Mouse (Mus musculus): ENCODE measurements around the gene Zbtb8os. TPM values are rescaled to one million over a fixed set of nuclear protein-coding genes. Genes with fewer than 3 reads are reported as not detected.

The Zbtb8os gene
- polyA plus RNA-seq (2014; fragmentation: Nextera tagmentation; extraction: Ambion mirVana): 54.4 and 56.5 TPM in 2 replicates

DNA sequence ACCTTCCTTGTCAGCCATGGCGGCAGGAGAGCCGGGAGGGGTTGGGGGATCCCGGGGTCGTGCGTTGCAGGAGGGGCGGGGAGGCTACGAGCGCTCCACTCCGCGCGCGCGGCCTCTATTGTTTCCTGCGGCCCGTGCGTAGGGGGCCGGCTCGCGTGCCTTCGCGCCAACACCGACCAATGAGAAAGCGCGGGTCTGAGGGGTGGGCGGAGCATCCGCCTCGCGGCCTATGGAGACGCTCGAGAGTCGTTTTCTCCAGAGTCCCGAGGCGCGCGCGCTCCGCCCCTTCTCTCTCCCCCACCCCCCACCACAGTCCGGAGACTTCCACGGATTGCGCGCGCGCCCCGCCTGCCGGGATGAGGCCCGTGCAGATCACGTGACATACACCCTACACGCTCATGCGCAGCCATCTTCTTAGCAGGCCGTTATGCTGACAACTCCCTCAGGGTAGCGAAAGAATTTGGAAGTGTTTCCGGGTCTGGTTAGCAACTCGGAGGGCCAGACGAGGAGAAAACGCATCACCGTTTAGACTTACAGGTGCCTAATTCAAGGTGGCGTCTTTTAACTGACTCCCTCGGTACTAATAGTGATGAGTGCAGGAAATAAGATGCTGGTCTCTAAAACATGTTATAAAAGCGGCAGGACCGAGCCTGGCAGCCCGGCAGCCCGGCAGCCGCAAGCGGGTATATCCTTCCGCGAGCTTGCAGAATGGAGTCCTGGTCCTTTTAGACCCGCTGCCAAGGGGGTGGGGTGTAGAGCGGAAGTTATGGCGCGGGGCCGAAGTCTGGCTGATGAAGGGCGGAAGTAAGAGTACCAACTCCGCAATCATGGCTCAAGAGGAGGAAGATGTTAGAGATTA lies at the start of gene Zbtb8os, which contains the start of gene Rbbp4:
Zbtb8os (plus strand) TSS at position 480 of the 859 bp plus-strand sequence.
Rbbp4 (minus strand) TSS at position 155 of the 859 bp plus-strand sequence.
- Histone ChIP-seq H3K4me3 (ENCODE audit: low read depth, low read length) (peak within 1 kb of the TSS; percentile 77), H3K4me2 (peak within 1 kb of the TSS; percentile 74), H3K4me1 (ENCODE audit: control insufficient read depth, insufficient read depth, low read length) (peaks cover 10% of the 10 kb centered on the region), H3K9ac (ENCODE audit: low read depth, low read length) (peak within 1 kb of the TSS; percentile 89), H3K9me3 (replicated peaks; ENCODE audit: control insufficient read depth, low read length) (no peaks in the 10 kb centered on the region), H3K27ac (ENCODE audit: low read depth, low read length) (peak within 1 kb of the TSS; percentile 99), H3K36me3 (ENCODE audit: control insufficient read depth, insufficient read depth, low read length) (peaks cover 16% of the 10 kb centered on the region), H3K27me3 (ENCODE audit: control insufficient read depth, insufficient read depth, low read length) (no peaks in the 10 kb centered on the region)
- 1% methylated on average over 69 of the region's 73 CpGs for WGBS (ENCODE audit: insufficient replicate concordance)
- ATAC-seq (replicated peaks; ENCODE audit: insufficient number of reproducible peaks, low FRiP score, low TSS enrichment): peak; percentile 97

DNA sequence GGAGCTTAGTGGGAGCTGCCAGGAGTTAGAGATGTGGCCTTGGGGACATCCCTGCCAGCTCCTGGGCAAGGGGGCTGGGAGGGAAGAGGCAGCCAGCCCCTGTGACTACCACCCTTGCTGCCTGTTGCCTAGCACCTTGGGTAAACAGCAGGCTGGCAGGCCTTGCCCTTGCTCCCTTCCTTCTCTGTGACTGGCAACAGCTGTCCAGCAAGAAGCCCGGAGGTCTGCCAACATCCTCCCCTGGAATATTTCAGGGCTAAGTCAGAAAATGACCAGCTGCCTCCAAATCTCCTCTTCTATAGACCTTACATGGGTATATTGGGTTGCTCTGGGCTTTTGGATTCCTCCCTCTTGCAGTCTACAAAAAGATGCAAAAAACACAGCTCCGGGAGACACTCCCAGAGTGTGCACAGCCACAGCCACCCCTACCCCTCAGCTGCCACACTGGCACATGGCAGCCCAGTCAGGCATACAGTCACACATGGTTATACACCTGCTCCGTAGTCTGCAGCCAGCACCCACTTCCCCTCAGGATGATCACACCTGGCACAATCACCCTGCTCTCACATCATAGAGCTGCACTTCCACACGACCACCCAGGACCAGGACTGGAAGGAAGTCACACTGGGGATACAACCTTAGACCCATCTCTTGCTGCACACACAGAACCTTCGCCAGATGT lies 49.4 kb upstream of the Zbtb8os start:
- H3K27me3 ChIP-seq (ENCODE audit: control insufficient read depth, insufficient read depth, low read length): peaks cover 14% of the 10 kb centered on the region
- no peak for ATAC-seq (replicated peaks; ENCODE audit: insufficient number of reproducible peaks, low FRiP score, low TSS enrichment)
- H3K9ac ChIP-seq (ENCODE audit: low read depth, low read length): no peak overlapping the region
- no peaks in the 10 kb centered on the region for H3K36me3 ChIP-seq (ENCODE audit: control insufficient read depth, insufficient read depth, low read length)
- no peaks in the 10 kb centered on the region for H3K9me3 ChIP-seq (replicated peaks; ENCODE audit: control insufficient read depth, low read length)
- H3K4me1 ChIP-seq (ENCODE audit: control insufficient read depth, insufficient read depth, low read length): peaks cover 9% of the 10 kb centered on the region
- WGBS (ENCODE audit: insufficient replicate concordance): 58% methylated on average over 5 of the region's 5 CpGs
- H3K4me3 ChIP-seq (ENCODE audit: low read depth, low read length): no peak overlapping the region
- H3K27ac ChIP-seq (ENCODE audit: low read depth, low read length): no peak overlapping the region
- H3K4me2 ChIP-seq: peak overlapping the region; percentile 96; the same call in 1 of the 2 replicates

DNA sequence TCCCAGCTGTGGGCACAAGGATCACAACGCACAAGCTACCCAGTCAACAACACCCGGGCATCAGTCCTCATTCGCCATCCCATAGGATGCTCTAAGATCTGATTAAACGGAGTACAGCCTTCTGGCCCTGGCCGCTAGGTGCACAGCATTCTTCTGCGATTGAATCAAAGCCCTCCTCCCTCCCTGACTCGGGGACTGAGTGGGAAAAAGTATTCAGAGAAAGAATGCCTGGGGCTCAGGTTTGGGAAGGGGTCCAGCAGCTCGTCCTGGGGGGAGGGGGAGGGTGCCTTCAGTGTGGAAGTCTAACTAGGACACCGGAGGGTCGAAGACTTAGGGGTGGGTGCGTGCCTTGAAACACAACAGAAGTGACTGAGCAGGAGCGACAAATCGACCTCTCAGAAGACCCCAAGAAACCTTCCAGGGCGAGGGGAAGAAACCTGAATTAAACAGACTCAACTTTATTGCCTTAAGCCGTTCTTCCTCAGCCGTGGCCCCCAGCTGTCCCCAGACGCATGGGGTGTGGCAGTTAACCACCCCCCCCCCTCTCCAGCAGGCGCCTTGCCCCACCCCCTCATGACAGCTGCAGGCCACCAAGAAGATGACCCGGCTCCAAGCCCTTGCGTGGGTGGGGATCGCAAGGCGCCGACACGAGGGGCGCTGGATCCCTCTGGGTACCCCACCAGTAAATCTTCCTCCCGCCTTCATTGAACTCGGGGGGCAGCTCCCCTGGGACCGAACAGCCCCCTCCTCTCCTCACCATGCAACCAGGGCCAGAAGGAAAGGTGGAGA lies 48.6 kb upstream of the Zbtb8os start:
- no peaks in the 10 kb centered on the region for H3K36me3 ChIP-seq (ENCODE audit: control insufficient read depth, insufficient read depth, low read length)
- H3K9me3 ChIP-seq (replicated peaks; ENCODE audit: control insufficient read depth, low read length): no peaks in the 10 kb centered on the region
- H3K4me3 ChIP-seq (ENCODE audit: low read depth, low read length): peak overlapping the region; percentile 52
- H3K4me2 ChIP-seq: peak overlapping the region; percentile 96
- H3K27me3 ChIP-seq (ENCODE audit: control insufficient read depth, insufficient read depth, low read length): peaks cover 14% of the 10 kb centered on the region
- ATAC-seq (replicated peaks; ENCODE audit: insufficient number of reproducible peaks, low FRiP score, low TSS enrichment): no peak; the same call in 1 of the 2 replicates
- 5% methylated on average over 28 of the region's 28 CpGs for WGBS (ENCODE audit: insufficient replicate concordance)
- peak overlapping the region; percentile 61 for H3K9ac ChIP-seq (ENCODE audit: low read depth, low read length)
- H3K27ac ChIP-seq (ENCODE audit: low read depth, low read length): no peak overlapping the region
- H3K4me1 ChIP-seq (ENCODE audit: control insufficient read depth, insufficient read depth, low read length): peaks cover 9% of the 10 kb centered on the region

DNA sequence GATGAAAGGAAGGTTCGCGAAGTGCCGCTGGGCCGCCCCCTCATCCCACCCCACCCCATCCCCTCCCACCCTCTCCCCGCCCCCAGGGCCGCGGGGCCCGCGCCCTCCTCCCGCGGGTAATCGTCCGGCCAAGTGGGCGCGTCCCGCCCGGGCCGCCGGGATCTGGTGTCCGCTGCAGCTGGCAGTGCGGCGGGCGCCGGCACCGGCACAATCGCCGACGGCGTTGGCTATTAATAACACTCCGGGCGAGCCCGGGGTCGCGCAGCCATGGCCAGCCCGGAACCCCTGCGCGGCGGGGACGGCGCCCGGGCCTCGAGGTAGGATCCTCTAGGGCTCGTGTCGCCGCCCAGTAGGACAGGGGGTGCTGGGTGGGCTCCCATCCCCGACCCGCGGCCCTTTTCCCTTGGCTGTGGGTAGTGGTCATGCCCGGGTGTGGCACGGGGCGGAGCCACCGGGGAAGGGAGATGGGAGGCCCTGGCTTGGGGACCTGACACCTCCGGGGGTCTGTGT lies 48.0 kb upstream of the Zbtb8os start, which contains the start of gene Sync:
Sync (plus strand) TSS at position 146 of the 510 bp plus-strand sequence.
- ATAC-seq (replicated peaks; ENCODE audit: insufficient number of reproducible peaks, low FRiP score, low TSS enrichment): peak; percentile 24; the same call in 1 of the 2 replicates
- peak within 1 kb of the TSS; percentile 52 for H3K4me3 ChIP-seq (ENCODE audit: low read depth, low read length)
- H3K4me2 ChIP-seq: peak within 1 kb of the TSS; percentile 96
- H3K4me1 ChIP-seq (ENCODE audit: control insufficient read depth, insufficient read depth, low read length): peaks cover 9% of the 10 kb centered on the region
- H3K36me3 ChIP-seq (ENCODE audit: control insufficient read depth, insufficient read depth, low read length): no peaks in the 10 kb centered on the region
- H3K27ac ChIP-seq (ENCODE audit: low read depth, low read length): no peak within 1 kb of the TSS
- H3K9ac ChIP-seq (ENCODE audit: low read depth, low read length): peak within 1 kb of the TSS; percentile 61
- under 1% methylated on average over 46 of the region's 53 CpGs for WGBS (ENCODE audit: insufficient replicate concordance)
- no peaks in the 10 kb centered on the region for H3K9me3 ChIP-seq (replicated peaks; ENCODE audit: control insufficient read depth, low read length)
- H3K27me3 ChIP-seq (ENCODE audit: control insufficient read depth, insufficient read depth, low read length): peaks cover 14% of the 10 kb centered on the region

DNA sequence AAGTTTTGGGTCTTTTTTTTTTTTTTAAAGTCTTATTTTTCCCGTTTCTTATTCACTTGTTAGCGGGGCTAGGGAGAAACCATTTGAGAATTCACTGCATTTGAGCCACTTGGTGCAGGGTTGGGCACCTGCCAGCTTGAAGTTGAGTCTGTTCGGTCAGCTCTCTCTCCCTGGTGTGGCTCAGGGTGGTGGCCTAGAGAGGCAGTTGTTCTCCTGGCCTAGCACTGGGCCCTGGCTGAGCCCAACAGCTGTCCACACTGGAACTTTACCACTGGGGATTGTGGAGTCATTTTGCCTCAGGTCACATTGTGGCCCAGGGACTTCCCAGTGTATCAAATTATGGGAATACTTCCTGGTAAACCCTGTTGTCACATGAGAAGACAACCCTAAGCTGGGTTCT lies 47.4 kb upstream of the Zbtb8os start:
- Histone ChIP-seq H3K9me3 (replicated peaks; ENCODE audit: control insufficient read depth, low read length) (no peaks in the 10 kb centered on the region), H3K4me2 (peak overlapping the region; percentile 96), H3K4me3 (ENCODE audit: low read depth, low read length) (no peak overlapping the region), H3K27ac (ENCODE audit: low read depth, low read length) (no peak overlapping the region), H3K9ac (ENCODE audit: low read depth, low read length) (no peak overlapping the region), H3K27me3 (ENCODE audit: control insufficient read depth, insufficient read depth, low read length) (peaks cover 17% of the 10 kb centered on the region), H3K4me1 (ENCODE audit: control insufficient read depth, insufficient read depth, low read length) (peaks cover 9% of the 10 kb centered on the region), H3K36me3 (ENCODE audit: control insufficient read depth, insufficient read depth, low read length) (no peaks in the 10 kb centered on the region)
- 36% methylated on average over 3 of the region's 3 CpGs for WGBS (ENCODE audit: insufficient replicate concordance)
- ATAC-seq (replicated peaks; ENCODE audit: insufficient number of reproducible peaks, low FRiP score, low TSS enrichment): no peak

DNA sequence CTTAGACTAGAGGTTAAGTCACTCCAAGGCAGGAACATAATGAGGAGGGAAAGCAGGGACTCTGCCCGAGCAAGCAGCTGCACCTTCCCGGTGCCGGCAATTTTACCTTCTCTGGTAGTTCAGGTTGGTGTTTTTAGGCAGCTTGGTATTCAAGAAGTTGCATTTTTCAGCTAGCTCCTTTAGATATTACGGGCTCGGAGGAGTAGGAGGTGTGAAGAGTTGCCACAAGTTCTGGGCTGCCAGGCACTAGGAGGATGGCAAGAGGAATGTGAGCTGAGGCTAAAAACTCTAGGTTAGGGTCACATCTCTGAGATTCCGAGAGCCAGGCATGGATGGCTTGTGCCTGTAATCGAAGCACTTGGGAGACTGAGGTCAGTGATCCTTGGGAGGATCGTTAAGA lies 45.8 kb upstream of the Zbtb8os start:
- ATAC-seq (replicated peaks; ENCODE audit: insufficient number of reproducible peaks, low FRiP score, low TSS enrichment): no peak

DNA sequence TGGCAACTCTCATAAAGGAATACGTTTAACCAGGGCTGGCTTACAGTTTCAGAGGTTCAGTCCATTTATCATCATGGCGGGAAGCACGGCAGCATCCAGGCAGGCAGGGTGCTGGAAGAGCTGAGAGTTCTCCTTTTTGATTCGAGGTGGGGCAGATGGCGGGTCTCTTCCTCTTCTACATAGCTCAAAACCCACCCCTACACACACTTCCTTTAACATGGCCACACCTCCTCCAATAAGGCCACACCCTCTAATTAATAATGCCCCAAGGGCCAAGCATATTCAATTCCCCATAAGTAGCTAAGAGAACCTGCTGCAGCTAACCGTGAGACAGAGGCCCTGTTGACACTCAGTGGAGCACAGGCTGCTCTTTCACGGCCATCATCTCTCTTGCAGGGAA lies 42.7 kb upstream of the Zbtb8os start:
- 68% methylated on average over 7 of the region's 7 CpGs for WGBS (ENCODE audit: insufficient replicate concordance)
- Histone ChIP-seq H3K9me3 (replicated peaks; ENCODE audit: control insufficient read depth, low read length) (no peaks in the 10 kb centered on the region), H3K36me3 (ENCODE audit: control insufficient read depth, insufficient read depth, low read length) (no peaks in the 10 kb centered on the region), H3K4me1 (ENCODE audit: control insufficient read depth, insufficient read depth, low read length) (peaks cover 10% of the 10 kb centered on the region), H3K9ac (ENCODE audit: low read depth, low read length) (no peak overlapping the region), H3K27ac (ENCODE audit: low read depth, low read length) (no peak overlapping the region), H3K27me3 (ENCODE audit: control insufficient read depth, insufficient read depth, low read length) (peaks cover 4% of the 10 kb centered on the region), H3K4me3 (ENCODE audit: low read depth, low read length) (no peak overlapping the region), H3K4me2 (no peak overlapping the region)
- no peak for ATAC-seq (replicated peaks; ENCODE audit: insufficient number of reproducible peaks, low FRiP score, low TSS enrichment)

More for the DNA sequence above, 45.8 kb upstream of the Zbtb8os start:
- Histone ChIP-seq H3K4me3 (ENCODE audit: low read depth, low read length) (no peak overlapping the region), H3K4me2 (no peak overlapping the region), H3K9me3 (replicated peaks; ENCODE audit: control insufficient read depth, low read length) (no peaks in the 10 kb centered on the region), H3K27ac (ENCODE audit: low read depth, low read length) (no peak overlapping the region), H3K36me3 (ENCODE audit: control insufficient read depth, insufficient read depth, low read length) (no peaks in the 10 kb centered on the region), H3K4me1 (ENCODE audit: control insufficient read depth, insufficient read depth, low read length) (peaks cover 11% of the 10 kb centered on the region), H3K9ac (ENCODE audit: low read depth, low read length) (no peak overlapping the region), H3K27me3 (ENCODE audit: control insufficient read depth, insufficient read depth, low read length) (peaks cover 18% of the 10 kb centered on the region)
- 81% methylated on average over 8 of the region's 8 CpGs for WGBS (ENCODE audit: insufficient replicate concordance)

DNA sequence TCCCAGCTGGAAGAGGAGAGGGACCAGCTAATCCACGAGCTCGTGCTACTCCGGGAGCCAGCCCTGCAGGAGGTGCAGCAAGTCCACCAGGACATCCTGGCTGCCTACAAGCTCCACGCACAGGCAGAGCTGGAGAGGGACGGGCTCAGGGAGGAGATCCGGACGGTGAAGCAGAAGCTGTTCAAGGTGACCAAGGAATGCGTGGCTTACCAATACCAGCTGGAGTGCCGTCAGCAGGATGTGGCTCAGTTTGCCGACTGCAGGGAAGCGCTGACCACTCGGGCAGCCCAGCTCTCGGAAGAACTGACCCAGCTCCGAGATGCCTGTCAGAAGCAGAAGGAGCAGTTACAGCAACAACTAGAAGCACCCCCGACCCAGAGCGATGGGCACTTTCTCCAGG lies 41.8 kb upstream of the Zbtb8os start:
- Histone ChIP-seq H3K4me3 (ENCODE audit: low read depth, low read length) (peak overlapping the region; percentile 11), H3K4me2 (peak overlapping the region; percentile 51), H3K4me1 (ENCODE audit: control insufficient read depth, insufficient read depth, low read length) (peaks cover 13% of the 10 kb centered on the region), H3K27me3 (ENCODE audit: control insufficient read depth, insufficient read depth, low read length) (peaks cover 4% of the 10 kb centered on the region), H3K27ac (ENCODE audit: low read depth, low read length) (no peak overlapping the region), H3K9me3 (replicated peaks; ENCODE audit: control insufficient read depth, low read length) (no peaks in the 10 kb centered on the region), H3K36me3 (ENCODE audit: control insufficient read depth, insufficient read depth, low read length) (no peaks in the 10 kb centered on the region), H3K9ac (ENCODE audit: low read depth, low read length) (peak overlapping the region; percentile 13; the same call in 1 of the 2 replicates)
- no peak for ATAC-seq (replicated peaks; ENCODE audit: insufficient number of reproducible peaks, low FRiP score, low TSS enrichment)
- 17% methylated on average over 16 of the region's 16 CpGs for WGBS (ENCODE audit: insufficient replicate concordance)
